Mouse (Mus musculus) thymus, adult 2 months (tissue): ENCODE measurements around the gene Drd5.

ENCODE experiments used
- CTCF ChIP-seq: fragments of 200-500 bp; IDR thresholded peaks from 2 replicates; pipeline ENCODE4 v1.5.1; 2012; ENCODE audit warnings: mild to moderate bottlenecking, control low read depth, low read length, moderate library complexity, borderline replicate concordance; ENCODE audit not compliant: control insufficient read depth, poor library complexity, insufficient read depth; ENCODE audit errors: extremely low read depth
- POLR2A ChIP-seq: fragments of 200-500 bp; IDR thresholded peaks from 2 replicates; pipeline ENCODE4 v1.6.1; 2012; ENCODE audit warnings: mild to moderate bottlenecking, low read length, control low read depth, moderate library complexity; ENCODE audit not compliant: control insufficient read depth, poor library complexity, insufficient read depth; ENCODE audit errors: extremely low read depth

DNA sequence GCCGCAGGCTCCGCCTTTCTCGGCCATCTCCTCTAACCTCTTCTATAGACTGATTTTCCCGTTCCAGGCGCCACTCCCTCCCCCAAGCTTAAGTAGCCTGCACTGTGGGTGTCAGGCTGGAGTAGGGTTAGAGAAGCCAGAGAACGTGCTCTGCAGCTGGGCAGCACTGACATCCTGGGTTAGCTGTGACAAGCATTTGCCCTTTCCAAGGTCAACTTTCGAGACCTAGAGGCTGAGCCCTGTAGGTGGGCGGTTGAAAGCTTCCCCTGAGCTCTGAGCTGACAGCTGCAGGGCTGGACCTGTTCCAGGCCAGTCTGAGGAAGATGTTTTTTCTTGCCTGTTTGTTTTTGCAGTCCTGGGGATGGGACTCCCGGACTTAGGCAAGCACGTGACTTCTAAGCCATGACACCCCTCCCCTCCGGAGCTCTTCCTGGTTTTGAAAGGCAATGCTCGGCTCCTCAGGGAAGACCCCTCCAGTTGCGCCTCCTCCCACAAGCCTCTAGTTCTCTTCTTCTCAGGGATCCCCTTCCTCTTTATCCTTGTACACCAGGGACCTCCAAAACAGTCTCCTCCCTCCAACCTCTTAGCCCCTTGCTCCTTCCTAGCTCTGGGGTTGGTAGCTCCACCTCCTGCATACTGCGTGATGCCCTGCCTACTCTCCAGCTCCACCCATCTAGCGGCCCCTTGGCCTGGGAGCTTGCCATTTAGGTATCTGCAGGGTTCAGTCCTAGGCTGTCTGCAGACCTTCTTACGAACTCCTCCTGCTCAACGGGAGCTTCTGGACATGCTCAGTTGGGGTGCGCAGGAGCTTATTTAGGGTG, 47.7 kb downstream of the Drd5 start:
- TF ChIP-seq POLR2A, result no peak
- TF ChIP-seq CTCF, result no peak
